Mouse (Mus musculus) heart, postnatal 25 days (tissue): ENCODE measurements around the gene Cyb561d1. TPM values are rescaled to one million over a fixed set of nuclear protein-coding genes. Genes with fewer than 3 reads are reported as not detected.

Experiments
- DNase-seq: peaks from one replicate; pipeline ENCODE4 v3.0.0; 2022; ENCODE audit warnings: low spot score
- intact Hi-C: fragments of 180-260 bp; cut with DNase I; formaldehyde crosslinking; loops from one replicate; pipeline ENCODE4 v1.15.1; 2025
- total RNA-seq, 2 experiments: library from RNA; stranded (reverse); gene quantifications; 2 replicates each; pipeline ENCODE4 v1.2.3; 2021

The Cyb561d1 gene
- total RNA-seq, 2 experiments from 2014 or later = 4.9 to 5.1 TPM

DNA sequence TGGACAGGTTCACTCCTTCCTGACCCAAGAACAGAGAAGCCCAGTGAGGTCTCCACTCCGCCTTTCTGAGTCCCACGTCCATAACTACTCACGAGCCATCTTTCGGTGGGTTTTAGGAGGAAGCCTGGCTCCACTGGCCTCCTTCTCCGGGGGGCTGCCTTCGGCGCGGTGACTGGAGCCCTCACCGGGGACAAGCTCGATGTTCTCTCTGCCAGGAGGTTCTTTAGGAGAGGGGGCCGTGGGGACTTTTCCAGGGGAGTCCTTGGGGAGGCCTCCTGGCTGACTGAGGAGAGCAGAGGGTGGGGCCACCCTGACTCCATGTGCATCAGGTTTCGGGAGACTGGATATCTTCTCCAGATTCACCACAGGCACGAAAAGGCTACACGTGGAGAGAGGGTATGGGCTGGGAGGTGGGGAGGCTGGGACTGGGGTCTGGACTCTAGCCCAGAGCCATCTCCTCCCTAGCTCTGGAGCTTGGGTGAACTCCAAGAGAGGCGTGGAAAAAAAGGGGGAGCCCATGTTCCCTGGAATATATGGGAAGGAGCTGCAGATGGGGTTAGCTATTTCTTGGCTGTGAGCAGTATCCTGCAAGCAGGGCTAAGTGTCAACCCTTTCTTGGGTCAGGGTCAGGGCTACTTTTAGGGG is 5.8 kb upstream of the Cyb561d1 start:
- intact Hi-C loops = loop anchor here (10.0 kb wide), 1 partner anchor 358 kb away; the partner anchor contains the start of gene Tmem167b
- DNase-seq = no peak

GRCm38 (mm10) chr3:108205601-108206000 is 4.6 kb upstream of the Cyb561d1 start:
- intact Hi-C loops = loop anchor here (10.0 kb wide), 1 partner anchor 359 kb away; the partner anchor contains the start of gene Tmem167b
- DNase-seq = no peak

GRCm38 (mm10) chr3:108204470-108204869 is 3.5 kb upstream of the Cyb561d1 start:
- intact Hi-C loops = loop anchor here (1.0 to 10.0 kb wide), 2 partner anchors 40 to 360 kb away; partner anchors contain the start of gene Tmem167b
- DNase-seq = no peak

- no peak for DNase-seq
Observed at GRCm38 (mm10) chr3:108203621-108204325, 2.8 kb upstream of the Cyb561d1 start.

DNA sequence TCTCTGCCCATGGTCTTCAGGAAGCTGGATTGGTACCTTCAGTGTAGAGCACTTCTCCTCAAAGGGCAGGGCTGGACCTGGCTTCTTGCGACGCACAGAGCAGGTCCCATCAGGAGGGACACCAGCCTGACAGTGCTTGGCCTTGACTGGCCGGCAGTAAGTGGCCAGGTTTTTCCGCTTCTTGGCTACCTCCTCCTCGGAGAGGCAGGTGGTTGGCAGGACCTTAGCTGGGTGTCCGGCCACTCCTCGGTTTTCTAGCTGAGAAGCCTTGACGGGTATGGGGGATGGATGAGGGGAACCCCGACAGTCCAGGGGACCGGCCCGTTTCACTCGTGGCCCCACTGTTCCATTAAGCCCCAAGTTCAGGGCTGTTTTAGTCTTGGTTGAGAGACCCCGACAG is 2.2 kb upstream of the Cyb561d1 start:
- no peak for DNase-seq
- intact Hi-C loops = loop anchor here (10.0 kb wide), 1 partner anchor 362 kb away; the partner anchor contains the start of gene Tmem167b

More at GRCm38 (mm10) chr3:108203621-108204325, 2.8 kb upstream of the Cyb561d1 start:
- intact Hi-C loops = loop anchor here (1.0 to 10.0 kb wide), 2 partner anchors 39 to 361 kb away; partner anchors contain the start of gene Tmem167b

DNA sequence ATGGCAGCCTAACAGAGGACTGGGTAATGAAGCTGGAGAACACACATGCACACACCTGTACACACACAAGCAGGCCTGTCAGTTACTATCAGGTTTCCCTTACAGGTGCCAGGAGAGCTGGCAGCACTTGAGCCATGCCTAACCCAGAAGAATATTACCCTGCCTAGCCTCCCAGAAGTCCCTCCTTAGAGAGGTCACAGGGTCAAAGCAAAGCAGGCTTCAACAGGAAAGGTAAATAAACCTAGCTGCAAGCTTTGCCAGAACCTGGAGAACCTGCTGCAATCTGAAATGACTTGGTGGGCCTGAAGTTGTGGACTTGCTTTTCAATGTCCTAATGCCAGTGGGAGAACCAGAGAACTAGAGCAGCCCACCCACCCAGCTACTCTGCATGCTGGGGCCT is 1.5 kb upstream of the Cyb561d1 start:
- intact Hi-C loops = loop anchor here (10.0 kb wide), 1 partner anchor 362 kb away; the partner anchor contains the start of gene Tmem167b
- no peak for DNase-seq

DNA sequence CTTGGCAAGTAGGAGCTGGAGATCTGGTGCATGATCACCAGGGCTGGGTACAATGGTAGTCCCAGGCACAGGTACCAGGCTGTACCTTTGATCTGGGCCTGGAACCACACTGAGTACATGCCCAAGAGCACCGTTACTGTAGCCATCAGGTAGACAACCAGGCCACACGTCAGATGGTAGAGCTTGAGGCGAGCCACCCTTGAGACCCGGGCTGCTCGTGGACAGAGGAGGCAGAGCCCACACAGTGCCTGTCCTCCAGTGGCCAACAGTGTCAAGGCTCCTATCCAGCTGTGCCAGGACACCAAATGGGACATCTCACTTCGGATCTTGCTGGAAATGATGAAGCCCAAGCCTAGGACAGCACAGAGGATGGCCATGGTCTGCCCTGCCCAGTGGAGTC is 1.8 kb downstream of the Cyb561d1 start:
- intact Hi-C loops = no loop called here
- DNase-seq = no peak

GRCm38 (mm10) chr3:108197066-108197497 is 3.9 kb downstream of the Cyb561d1 start:
- intact Hi-C loops = no loop called here
- no peak for DNase-seq

- intact Hi-C loops = no loop called here
- DNase-seq = no peak
Observed at GRCm38 (mm10) chr3:108195941-108196590, 4.9 kb downstream of the Cyb561d1 start.

DNA sequence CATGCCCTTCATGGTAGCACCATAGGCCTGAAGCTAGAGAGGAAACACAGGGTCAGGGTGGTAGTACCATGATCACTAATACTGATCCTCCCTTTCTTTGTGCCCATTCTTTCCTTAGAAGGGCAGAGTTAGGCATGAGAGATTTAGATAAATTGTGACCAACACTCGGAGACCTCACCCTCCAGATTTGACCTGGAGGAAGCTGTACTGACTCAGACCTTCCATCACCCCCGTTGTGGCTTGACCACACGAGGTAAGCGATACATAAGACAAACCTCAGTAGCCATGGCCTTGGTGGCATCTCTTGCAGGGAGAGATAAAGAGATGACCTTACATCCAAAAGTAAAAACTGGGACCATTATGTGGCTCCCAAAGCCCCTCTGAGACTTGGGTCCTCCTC is 5.7 kb downstream of the Cyb561d1 start:
- DNase-seq = no peak
- intact Hi-C loops = no loop called here

- no peak for DNase-seq
- intact Hi-C loops = no loop called here
Observed at GRCm38 (mm10) chr3:108193686-108194085, 7.3 kb downstream of the Cyb561d1 start.

DNA sequence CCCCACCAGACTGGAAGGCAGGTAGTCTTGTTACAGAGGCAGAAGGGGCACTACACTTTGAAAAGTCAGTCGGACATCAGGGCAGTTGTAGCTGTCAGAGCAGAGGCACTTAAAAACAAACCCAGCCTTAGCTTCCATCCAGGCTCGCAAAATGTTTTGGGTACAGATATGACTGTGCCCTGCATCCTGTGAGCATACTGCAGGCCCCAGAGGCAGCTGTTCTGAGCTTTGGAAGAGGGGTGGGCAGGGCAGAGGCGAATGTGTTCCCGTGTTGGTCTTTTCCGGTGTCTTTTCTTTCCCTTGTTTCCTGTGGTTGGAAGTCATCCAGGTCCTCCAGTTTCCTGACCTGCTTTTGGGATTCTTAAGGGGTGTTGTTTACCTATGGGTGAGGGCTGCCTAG is 11.1 kb downstream of the Cyb561d1 start:
- intact Hi-C loops = no loop called here
- no peak for DNase-seq

DNA sequence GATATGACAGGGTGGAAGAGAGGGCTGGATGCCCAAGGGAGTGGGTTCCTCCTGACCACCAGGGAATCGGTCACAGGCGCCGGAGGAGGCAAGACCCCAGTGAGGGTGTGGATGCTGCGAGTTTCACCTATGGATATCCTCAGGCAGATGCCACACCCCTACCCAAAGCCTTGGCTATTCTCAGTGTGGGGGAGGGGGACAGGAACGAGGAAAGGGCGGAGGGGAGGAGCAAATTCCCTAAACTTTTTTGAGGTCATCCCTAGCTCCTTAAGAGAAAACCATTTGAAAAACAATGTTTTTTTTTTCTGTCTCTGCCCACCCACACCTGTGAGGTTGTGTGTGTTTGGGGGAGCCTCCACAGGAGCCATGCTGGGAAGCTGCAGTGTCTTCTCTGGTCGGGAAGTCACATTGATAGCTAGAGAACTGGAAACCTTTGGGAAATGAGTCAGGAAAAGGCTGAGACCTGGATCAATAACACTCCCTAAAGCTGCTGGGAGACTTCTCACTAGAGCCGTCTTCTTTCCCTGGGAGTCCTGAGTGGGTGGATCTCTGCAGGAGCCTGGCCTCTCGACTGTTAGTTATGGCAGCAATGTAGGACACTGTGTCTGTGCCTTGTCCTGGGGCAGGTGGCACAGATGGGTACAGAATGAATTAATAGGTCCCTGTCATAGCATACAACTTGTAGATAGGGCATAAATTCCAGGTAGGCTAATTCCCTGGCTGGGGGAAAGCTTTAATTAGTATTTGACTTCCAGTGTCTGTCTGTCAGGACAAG is 12.1 kb downstream of the Cyb561d1 start:
- DNase-seq = no peak
- intact Hi-C loops = no loop called here

GRCm38 (mm10) chr3:108187111-108187795 is 13.8 kb downstream of the Cyb561d1 start:
- DNase-seq = no peak
- intact Hi-C loops = no loop called here

DNA sequence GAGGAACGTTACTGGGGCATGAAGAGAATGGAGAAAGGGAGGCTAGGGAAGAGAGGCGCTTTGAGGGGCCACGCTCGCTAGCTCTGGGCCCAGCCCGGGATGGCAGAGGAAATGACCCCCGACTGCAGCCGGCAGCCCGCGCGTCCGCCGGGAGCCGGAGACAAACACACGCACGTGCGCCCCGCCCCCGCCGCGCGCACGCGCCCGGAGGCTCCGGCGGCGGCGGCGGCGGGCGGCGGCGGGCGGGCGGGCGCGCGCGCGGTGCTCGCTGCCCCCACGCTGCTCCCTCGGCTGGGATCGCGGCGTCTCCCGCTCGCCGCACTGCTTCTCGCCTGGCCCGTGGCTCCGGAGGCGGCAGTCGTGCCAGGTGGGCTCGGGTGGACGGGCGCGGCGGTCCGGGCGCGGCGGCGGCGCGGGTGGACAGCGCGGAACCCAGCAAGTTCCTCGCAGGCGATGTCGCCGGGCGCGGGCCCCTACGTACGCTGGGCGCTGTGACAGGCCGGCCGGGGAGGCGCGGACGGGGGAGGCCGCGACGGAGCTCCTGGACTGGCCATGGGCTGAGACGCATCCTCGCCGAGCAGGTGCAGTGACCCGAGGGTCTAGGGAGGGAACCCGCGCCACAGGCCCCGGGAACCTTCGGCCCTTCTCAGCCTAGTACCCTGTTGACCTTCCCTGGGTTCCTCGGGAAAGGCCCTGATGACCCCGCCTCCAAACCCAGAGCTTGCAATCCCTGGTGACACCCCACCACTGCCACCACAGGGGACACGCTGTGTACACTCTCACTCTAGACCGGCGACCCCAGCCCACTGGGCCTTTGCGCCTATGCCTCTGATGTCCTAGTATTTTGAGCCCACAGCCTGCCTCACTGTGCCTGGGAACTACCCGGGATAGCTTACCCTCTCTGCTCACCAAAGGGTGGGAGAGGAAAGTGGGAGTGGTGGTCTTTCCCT is 14.6 kb downstream of the Cyb561d1 start, which contains the start of gene Amigo1:
Gene Amigo1, plus strand, starts transcription at position 238 of the 950 bp plus-strand sequence.
- no peak for DNase-seq
- intact Hi-C loops = loop anchor here (1.0 kb wide), 1 partner anchor 23 kb away; no protein-coding TSS in a partner anchor

GRCm38 (mm10) chr3:108185460-108186097 is 15.4 kb downstream of the Cyb561d1 start:
- no peak for DNase-seq
- intact Hi-C loops = loop anchor here (1.0 kb wide), 1 partner anchor 24 kb away; no protein-coding TSS in a partner anchor

DNA sequence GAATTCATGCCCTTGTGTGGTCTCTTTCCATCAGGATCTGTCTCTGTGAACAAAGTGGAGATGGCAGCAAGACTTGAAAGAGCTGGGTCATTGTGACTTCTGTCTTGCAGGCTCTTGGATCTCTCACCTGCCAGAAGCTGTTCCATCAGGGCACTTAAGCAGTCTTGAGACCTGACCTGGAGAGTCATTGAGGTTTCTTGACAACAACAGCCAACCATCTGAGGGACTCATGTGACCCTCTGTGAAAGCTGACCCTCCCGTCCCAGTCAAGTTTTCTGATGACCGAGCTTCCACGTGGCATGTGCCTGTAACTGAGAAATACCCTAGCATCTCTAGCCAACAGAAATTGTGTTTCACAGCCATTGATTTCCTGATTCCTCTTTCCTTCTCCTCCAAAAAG is 16.3 kb downstream of the Cyb561d1 start:
- DNase-seq = no peak
- intact Hi-C loops = no loop called here
